Mouse (Mus musculus): Measurements from ENCODE around the gene Pdzd2. TPM values are rescaled to one million over a fixed set of nuclear protein-coding genes. Genes with fewer than 3 reads are reported as not detected.

The Pdzd2 gene
- polyA plus RNA-seq, 1 experiment, result 2.4 TPM

DNA sequence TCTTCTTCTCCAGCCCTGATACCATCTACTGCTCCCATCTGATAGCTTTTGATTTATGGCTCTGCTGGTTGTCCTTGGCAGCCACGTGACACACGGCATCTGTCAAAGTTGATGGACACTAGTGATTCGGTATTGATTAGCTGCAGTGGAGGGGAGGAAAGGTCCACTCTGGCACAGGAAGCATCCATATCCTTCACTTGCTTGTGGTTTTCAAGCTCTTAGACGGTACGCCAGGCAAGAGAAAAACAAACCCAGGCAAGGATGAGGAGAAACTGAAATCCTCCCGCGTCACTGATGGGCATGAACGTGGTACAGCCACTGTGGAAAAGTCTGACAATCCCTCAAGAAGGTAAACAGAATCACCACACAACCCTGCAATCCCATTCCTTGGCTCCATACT lies 113.6 kb downstream of the Pdzd2 start:
- no peak overlapping the region for H3K4me3 ChIP-seq (ENCODE audit: low read depth, low read length)
- TF ChIP-seq CTCF (IDR thresholded peaks at IDR 0.05; ENCODE audit: extremely low read depth, insufficient read length, insufficient replicate concordance, low read depth, low read length) (no peak), POLR2A (IDR thresholded peaks at IDR 0.05; ENCODE audit: low read depth, low read length) (no peak)
- H3K27me3 ChIP-seq (ENCODE audit: control insufficient read depth, insufficient read depth, low read length), result no peaks in the 10 kb centered on the region
- no peak overlapping the region for H3K27ac ChIP-seq (ENCODE audit: insufficient read depth, low read depth, low read length)
- 42% methylated on average over 8 of the region's 8 CpGs for WGBS
- no peaks in the 10 kb centered on the region for H3K36me3 ChIP-seq (ENCODE audit: control insufficient read depth, insufficient read depth, low read length)
- no peaks in the 10 kb centered on the region for H3K4me1 ChIP-seq (ENCODE audit: control insufficient read depth, insufficient read depth, insufficient read length, low read length)

DNA sequence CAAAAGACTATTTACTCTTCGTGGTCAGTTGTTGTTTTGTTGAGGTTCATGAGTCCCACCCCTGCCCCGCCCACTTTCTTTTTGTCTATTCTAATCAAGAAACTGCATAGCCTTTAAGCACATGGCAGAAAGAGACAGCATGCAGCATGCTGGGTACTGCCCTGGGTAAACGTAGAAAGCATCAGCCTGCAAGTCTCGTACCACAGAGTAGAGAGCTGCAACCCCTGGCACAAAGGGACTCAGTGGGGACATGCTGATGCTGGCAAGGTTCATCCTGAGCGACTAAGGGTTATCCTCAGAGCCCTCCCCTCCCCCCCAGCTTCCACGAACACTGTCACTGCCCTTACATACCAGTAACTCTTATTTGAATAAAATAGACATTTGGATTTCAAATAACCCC lies 114.2 kb downstream of the Pdzd2 start:
- Histone ChIP-seq H3K27ac (ENCODE audit: insufficient read depth, low read depth, low read length) (no peak overlapping the region), H3K27me3 (ENCODE audit: control insufficient read depth, insufficient read depth, low read length) (no peaks in the 10 kb centered on the region), H3K4me3 (ENCODE audit: low read depth, low read length) (no peak overlapping the region), H3K4me1 (ENCODE audit: control insufficient read depth, insufficient read depth, insufficient read length, low read length) (no peaks in the 10 kb centered on the region), H3K36me3 (ENCODE audit: control insufficient read depth, insufficient read depth, low read length) (no peaks in the 10 kb centered on the region)
- WGBS, result 53% methylated on average over 6 of the region's 6 CpGs
- TF ChIP-seq POLR2A (IDR thresholded peaks at IDR 0.05; ENCODE audit: low read depth, low read length) (no peak), CTCF (IDR thresholded peaks at IDR 0.05; ENCODE audit: extremely low read depth, insufficient read length, insufficient replicate concordance, low read depth, low read length) (no peak)

DNA sequence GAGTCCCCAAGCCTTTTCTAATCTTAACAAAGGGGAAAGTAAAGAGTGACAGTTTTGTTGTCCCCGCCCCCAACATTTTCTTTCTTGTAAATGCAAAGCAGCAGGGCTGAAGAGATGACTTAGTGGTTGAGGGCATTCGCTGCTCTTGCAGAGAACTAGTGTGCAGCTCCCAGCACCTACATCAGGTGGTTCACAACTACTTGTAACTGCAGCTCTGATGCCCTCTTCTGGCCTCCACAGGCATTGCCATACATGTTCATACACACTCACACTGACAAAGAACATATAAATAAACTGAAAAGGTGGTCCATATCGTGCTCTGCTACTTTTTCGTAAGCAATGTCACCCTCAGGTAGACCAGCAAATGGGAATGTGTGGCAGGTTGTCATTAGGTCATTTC lies 116.2 kb downstream of the Pdzd2 start:
- no peak overlapping the region for H3K27ac ChIP-seq (ENCODE audit: insufficient read depth, low read depth, low read length)
- no peak overlapping the region for H3K4me3 ChIP-seq (ENCODE audit: low read depth, low read length)
- H3K4me1 ChIP-seq (ENCODE audit: control insufficient read depth, insufficient read depth, insufficient read length, low read length), result no peaks in the 10 kb centered on the region
- no peaks in the 10 kb centered on the region for H3K27me3 ChIP-seq (ENCODE audit: control insufficient read depth, insufficient read depth, low read length)
- H3K36me3 ChIP-seq (ENCODE audit: control insufficient read depth, insufficient read depth, low read length), result no peaks in the 10 kb centered on the region
- 96% methylated on average over 4 of the region's 4 CpGs for WGBS
- TF ChIP-seq CTCF (IDR thresholded peaks at IDR 0.05; ENCODE audit: extremely low read depth, insufficient read length, insufficient replicate concordance, low read depth, low read length), result no peak
- TF ChIP-seq POLR2A (IDR thresholded peaks at IDR 0.05; ENCODE audit: low read depth, low read length), result no peak

DNA sequence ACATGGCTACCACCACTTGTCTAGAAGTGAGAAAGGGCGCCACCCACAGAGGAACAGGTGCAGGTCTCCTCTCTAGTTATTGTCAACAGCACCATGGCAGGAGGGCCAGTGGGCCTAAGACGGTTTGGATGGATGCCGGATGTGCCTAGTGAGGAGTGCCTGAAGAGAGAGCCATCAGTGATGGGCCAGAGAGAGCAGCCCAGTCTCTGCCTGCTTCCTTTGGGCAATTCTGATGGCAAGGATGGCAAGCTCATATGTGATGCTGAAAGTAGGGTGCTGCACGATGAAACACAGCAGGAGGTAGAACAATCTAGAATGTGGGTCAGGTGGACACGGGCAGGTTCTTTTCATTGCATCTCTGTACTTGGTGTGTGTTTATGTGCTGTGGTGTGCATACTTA lies 117.0 kb downstream of the Pdzd2 start:
- 96% methylated on average over 5 of the region's 5 CpGs for whole genome bisulfite sequencing
- Histone ChIP-seq H3K27ac (ENCODE audit: insufficient read depth, low read depth, low read length) (no peak overlapping the region), H3K4me1 (ENCODE audit: control insufficient read depth, insufficient read depth, insufficient read length, low read length) (no peaks in the 10 kb centered on the region), H3K36me3 (ENCODE audit: control insufficient read depth, insufficient read depth, low read length) (no peaks in the 10 kb centered on the region), H3K27me3 (ENCODE audit: control insufficient read depth, insufficient read depth, low read length) (no peaks in the 10 kb centered on the region), H3K4me3 (ENCODE audit: low read depth, low read length) (no peak overlapping the region)
- TF ChIP-seq POLR2A (IDR thresholded peaks at IDR 0.05; ENCODE audit: low read depth, low read length) (no peak), CTCF (IDR thresholded peaks at IDR 0.05; ENCODE audit: extremely low read depth, insufficient read length, insufficient replicate concordance, low read depth, low read length) (no peak)

DNA sequence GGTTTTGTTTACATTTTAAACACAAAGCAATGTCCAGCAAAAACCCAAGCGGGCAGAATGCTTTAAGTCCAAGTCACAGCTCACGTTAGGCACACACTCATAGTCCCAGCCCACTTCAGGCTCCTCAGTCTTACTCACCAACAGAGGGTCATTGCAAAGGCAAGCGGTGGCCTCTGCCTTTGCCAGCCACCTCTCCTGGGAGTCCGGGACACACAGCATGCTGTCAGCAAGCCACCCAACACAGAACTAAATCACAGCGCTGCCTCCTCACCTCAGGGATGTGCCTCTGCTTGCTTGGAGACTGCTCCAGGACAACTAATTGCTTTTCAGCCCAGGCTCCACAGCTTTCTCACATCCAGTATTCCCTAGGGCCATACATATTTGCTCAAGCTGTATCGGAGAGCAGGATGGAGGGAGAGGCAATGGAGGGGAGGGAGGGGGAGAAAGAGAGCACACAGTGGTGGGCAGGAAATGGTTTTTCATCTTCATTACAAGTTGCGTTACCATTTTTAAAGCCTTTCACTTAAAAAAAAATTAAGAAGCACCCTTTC lies 117.6 kb downstream of the Pdzd2 start:
- H3K36me3 ChIP-seq (ENCODE audit: control insufficient read depth, insufficient read depth, low read length), result no peaks in the 10 kb centered on the region
- no peak overlapping the region for H3K4me3 ChIP-seq (ENCODE audit: low read depth, low read length)
- 71% methylated on average over 7 of the region's 7 CpGs for WGBS
- H3K4me1 ChIP-seq (ENCODE audit: control insufficient read depth, insufficient read depth, insufficient read length, low read length), result peaks cover 3% of the 10 kb centered on the region; the same call in 1 of the 2 replicates
- H3K27me3 ChIP-seq (ENCODE audit: control insufficient read depth, insufficient read depth, low read length), result no peaks in the 10 kb centered on the region
- H3K27ac ChIP-seq (ENCODE audit: insufficient read depth, low read depth, low read length), result no peak overlapping the region
- TF ChIP-seq POLR2A (IDR thresholded peaks at IDR 0.05; ENCODE audit: low read depth, low read length), result no peak
- no peak for TF ChIP-seq CTCF (IDR thresholded peaks at IDR 0.05; ENCODE audit: extremely low read depth, insufficient read length, insufficient replicate concordance, low read depth, low read length)

DNA sequence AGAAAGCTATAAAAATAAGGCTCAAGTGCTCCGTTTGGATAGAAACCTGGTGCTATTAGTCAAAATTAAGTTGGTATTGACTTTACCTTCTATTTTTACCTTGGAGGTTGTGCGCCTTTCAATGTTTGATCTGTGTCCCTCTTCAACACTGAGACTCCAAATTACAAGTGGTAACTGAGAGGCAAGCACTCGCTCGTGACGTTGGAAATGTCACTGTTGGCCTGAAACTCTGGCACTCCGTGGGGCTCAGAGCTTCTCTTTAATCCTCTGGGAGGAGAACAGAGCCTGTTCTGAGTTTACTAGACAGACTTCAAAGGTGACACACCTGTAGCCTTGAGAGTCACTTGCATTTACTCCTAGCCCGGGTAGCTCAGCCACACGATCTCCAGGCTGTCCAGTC lies 120.5 kb downstream of the Pdzd2 start:
- H3K4me1 ChIP-seq (ENCODE audit: control insufficient read depth, insufficient read depth, insufficient read length, low read length), result peaks cover 5% of the 10 kb centered on the region; the same call in 1 of the 2 replicates
- 71% methylated on average over 8 of the region's 8 CpGs for WGBS
- H3K27me3 ChIP-seq (ENCODE audit: control insufficient read depth, insufficient read depth, low read length), result no peaks in the 10 kb centered on the region
- TF ChIP-seq POLR2A (IDR thresholded peaks at IDR 0.05; ENCODE audit: low read depth, low read length) (no peak), CTCF (IDR thresholded peaks at IDR 0.05; ENCODE audit: extremely low read depth, insufficient read length, insufficient replicate concordance, low read depth, low read length) (no peak)
- no peaks in the 10 kb centered on the region for H3K36me3 ChIP-seq (ENCODE audit: control insufficient read depth, insufficient read depth, low read length)
- H3K4me3 ChIP-seq (ENCODE audit: low read depth, low read length), result no peak overlapping the region
- H3K27ac ChIP-seq (ENCODE audit: insufficient read depth, low read depth, low read length), result no peak overlapping the region

DNA sequence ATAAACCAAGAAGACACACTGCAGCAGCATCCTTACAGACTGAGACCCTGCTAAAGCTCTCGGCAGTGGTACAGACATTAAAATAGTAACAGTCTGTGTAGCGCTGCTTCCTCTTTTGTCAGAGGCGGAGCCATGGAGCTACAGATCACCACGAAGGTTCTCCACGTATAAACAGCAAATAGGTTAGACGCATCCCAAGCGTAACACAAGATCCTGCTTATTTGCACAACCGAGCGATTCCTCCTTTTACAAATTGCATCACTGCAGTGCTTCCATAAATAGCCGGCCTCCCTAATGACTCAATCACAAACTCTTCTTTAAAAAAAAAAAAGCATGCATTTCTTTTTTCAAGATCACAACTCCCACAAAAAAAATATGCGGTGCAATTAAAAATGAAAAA lies 122.1 kb downstream of the Pdzd2 start:
- TF ChIP-seq POLR2A (IDR thresholded peaks at IDR 0.05; ENCODE audit: low read depth, low read length) (no peak), CTCF (IDR thresholded peaks at IDR 0.05; ENCODE audit: extremely low read depth, insufficient read length, insufficient replicate concordance, low read depth, low read length) (no peak)
- 67% methylated on average over 11 of the region's 11 CpGs for WGBS
- no peak overlapping the region for H3K4me3 ChIP-seq (ENCODE audit: low read depth, low read length)
- H3K36me3 ChIP-seq (ENCODE audit: control insufficient read depth, insufficient read depth, low read length), result no peaks in the 10 kb centered on the region
- no peak overlapping the region for H3K27ac ChIP-seq (ENCODE audit: insufficient read depth, low read depth, low read length)
- H3K4me1 ChIP-seq (ENCODE audit: control insufficient read depth, insufficient read depth, insufficient read length, low read length), result peaks cover 5% of the 10 kb centered on the region; the same call in 1 of the 2 replicates
- H3K27me3 ChIP-seq (ENCODE audit: control insufficient read depth, insufficient read depth, low read length), result no peaks in the 10 kb centered on the region
